Mouse (Mus musculus): ENCODE measurements around the gene Fbxw11.

GRCm38 (mm10) chr11:32688245-32688855 is 45.8 kb downstream of the Fbxw11 start:
- no peak for TF ChIP-seq CTCF (IDR thresholded peaks at IDR 0.05; ENCODE audit: borderline replicate concordance, insufficient read depth, low read depth, low read length)
- no peak for TF ChIP-seq POLR2A (IDR thresholded peaks at IDR 0.05; ENCODE audit: borderline replicate concordance, insufficient read depth, low read length)

All from cerebellum, adult 2 months (tissue).